Mouse (Mus musculus) forebrain, embryonic 10.5 days (tissue): ENCODE measurements around the gene Dpp6. TPM values are rescaled to one million over a fixed set of nuclear protein-coding genes. Genes with fewer than 3 reads are reported as not detected.
A peak's percentile ranks its signal among the peaks of the same experiment; 100 is the strongest.

Source experiments
- DNase-seq: peaks from one replicate; pipeline ENCODE4 v3.0.0-alpha.2; 2017; ENCODE audit warnings: low spot score; ENCODE audit errors: extremely low spot score
- H3K27ac ChIP-seq: fragments of 300-500 bp; sonication (generic); 2 replicates; pipeline ENCODE4 v1.5.1; 2016; ENCODE audit warnings: mild to moderate bottlenecking
- H3K27me3 ChIP-seq: fragments of 300-500 bp; sonication (generic); 2 replicates; pipeline ENCODE4 v1.6.1; 2016; ENCODE audit warnings: mild to moderate bottlenecking; ENCODE audit not compliant: poor library complexity, severe bottlenecking
- H3K36me3 ChIP-seq: fragments of 300-500 bp; sonication (generic); replicated peaks from 2 replicates; pipeline ENCODE4 v1.6.1; 2016; ENCODE audit warnings: mild to moderate bottlenecking, moderate library complexity
- H3K4me1 ChIP-seq: fragments of 300-500 bp; sonication (generic); 2 replicates; pipeline ENCODE4 v1.6.1; 2016
- H3K4me3 ChIP-seq: fragments of 300-500 bp; sonication (generic); 2 replicates; pipeline ENCODE4 v1.5.1; 2016; ENCODE audit warnings: mild to moderate bottlenecking, moderate library complexity
- H3K9me3 ChIP-seq: fragments of 300-500 bp; sonication (generic); 2 replicates; pipeline ENCODE4 v1.6.1; 2016; ENCODE audit warnings: mild to moderate bottlenecking, moderate library complexity
- WGBS: fragments of 180-500 bp; shearing (Covaris S2); methylation state at CpG from one replicate; pipeline ENCODE4 v1.1.7; 2016; 5-methylcytosine and 5-hydroxymethylcytosine counted together
- polyA plus RNA-seq: library from polyadenylated mRNA; unstranded; fragments of >200 nt; fragmentation: Nextera tagmentation; extraction: Ambion mirVana; gene quantifications from 2 replicates; pipeline ENCODE4 v1.2.1, GENCODE M21; 2016

The Dpp6 gene
- 2.3 and 2.9 TPM in 2 replicates for polyA plus RNA-seq

GRCm38 (mm10) chr5:26816975-26817941 lies at the start of gene Dpp6:
Gene Dpp6, plus strand, starts transcription at chr5:26817203.
- H3K4me1 ChIP-seq = peaks cover 11% of the 10 kb centered on the region
- peak; percentile 23 for DNase-seq
- peak within 1 kb of the TSS; percentile 50 for H3K4me3 ChIP-seq
- no peaks in the 10 kb centered on the region for H3K9me3 ChIP-seq
- no peak within 1 kb of the TSS for H3K27ac ChIP-seq
- H3K27me3 ChIP-seq = peaks cover 32% of the 10 kb centered on the region
- no peaks in the 10 kb centered on the region for H3K36me3 ChIP-seq
- 3% methylated on average over 48 of the region's 48 CpGs for WGBS

- 85% methylated on average over 3 of the region's 3 CpGs for WGBS
- H3K36me3 ChIP-seq = no peaks in the 10 kb centered on the region
- no peak overlapping the region for H3K27ac ChIP-seq
- no peaks in the 10 kb centered on the region for H3K4me1 ChIP-seq
- H3K4me3 ChIP-seq = no peak overlapping the region
- no peak for DNase-seq
- no peaks in the 10 kb centered on the region for H3K27me3 ChIP-seq
- H3K9me3 ChIP-seq = no peaks in the 10 kb centered on the region
Measured at GRCm38 (mm10) chr5:26783955-26784354, 33.0 kb upstream of the Dpp6 start.

- Histone ChIP-seq H3K9me3 (no peaks in the 10 kb centered on the region), H3K4me3 (no peak overlapping the region), H3K27ac (no peak overlapping the region), H3K36me3 (no peaks in the 10 kb centered on the region), H3K27me3 (no peaks in the 10 kb centered on the region), H3K4me1 (no peaks in the 10 kb centered on the region)
- 96% methylated on average over 2 of the region's 2 CpGs for WGBS
- no peak for DNase-seq
Measured at GRCm38 (mm10) chr5:26795524-26795923, 21.5 kb upstream of the Dpp6 start.

GRCm38 (mm10) chr5:26835972-26836371 lies 19.0 kb downstream of the Dpp6 start:
- H3K4me3 ChIP-seq = no peak overlapping the region
- no peaks in the 10 kb centered on the region for H3K27me3 ChIP-seq
- no peaks in the 10 kb centered on the region for H3K36me3 ChIP-seq
- 96% methylated on average over 1 of the region's 1 CpGs for WGBS
- H3K4me1 ChIP-seq = peaks cover under 1% of the 10 kb centered on the region; the same call in 1 of the 2 replicates
- H3K9me3 ChIP-seq = no peaks in the 10 kb centered on the region
- H3K27ac ChIP-seq = no peak overlapping the region
- DNase-seq = no peak

- Histone ChIP-seq H3K27me3 (no peaks in the 10 kb centered on the region), H3K36me3 (no peaks in the 10 kb centered on the region), H3K4me1 (peaks cover 3% of the 10 kb centered on the region; the same call in 1 of the 2 replicates), H3K27ac (no peak overlapping the region), H3K9me3 (no peaks in the 10 kb centered on the region), H3K4me3 (no peak overlapping the region)
- 32% methylated on average over 4 of the region's 4 CpGs for WGBS
- no peak for DNase-seq
Measured at GRCm38 (mm10) chr5:26841151-26841550, 24.1 kb downstream of the Dpp6 start.

- no peak for DNase-seq
Measured at GRCm38 (mm10) chr5:26854746-26855145, 37.7 kb downstream of the Dpp6 start.

GRCm38 (mm10) chr5:26875449-26875848 lies 58.4 kb downstream of the Dpp6 start:
- H3K4me3 ChIP-seq = no peak overlapping the region
- H3K27me3 ChIP-seq = no peaks in the 10 kb centered on the region
- DNase-seq = no peak
- no peaks in the 10 kb centered on the region for H3K36me3 ChIP-seq
- H3K4me1 ChIP-seq = no peaks in the 10 kb centered on the region
- no peak overlapping the region for H3K27ac ChIP-seq
- H3K9me3 ChIP-seq = no peaks in the 10 kb centered on the region

More at GRCm38 (mm10) chr5:26854746-26855145, 37.7 kb downstream of the Dpp6 start:
- 69% methylated on average over 4 of the region's 4 CpGs for WGBS
- H3K27ac ChIP-seq = no peak overlapping the region
- no peaks in the 10 kb centered on the region for H3K27me3 ChIP-seq
- no peaks in the 10 kb centered on the region for H3K36me3 ChIP-seq
- H3K4me3 ChIP-seq = no peak overlapping the region
- H3K4me1 ChIP-seq = no peaks in the 10 kb centered on the region
- H3K9me3 ChIP-seq = no peaks in the 10 kb centered on the region

- Histone ChIP-seq H3K9me3 (no peaks in the 10 kb centered on the region), H3K27ac (no peak overlapping the region), H3K4me3 (no peak overlapping the region), H3K36me3 (no peaks in the 10 kb centered on the region), H3K4me1 (no peaks in the 10 kb centered on the region; the same call in 1 of the 2 replicates), H3K27me3 (no peaks in the 10 kb centered on the region)
- WGBS = 83% methylated on average over 1 of the region's 1 CpGs
- DNase-seq = no peak
Measured at GRCm38 (mm10) chr5:26887496-26887895, 70.5 kb downstream of the Dpp6 start.

GRCm38 (mm10) chr5:26888080-26888479 lies 71.1 kb downstream of the Dpp6 start:
- no peak for DNase-seq
- 87% methylated on average over 4 of the region's 4 CpGs for WGBS

GRCm38 (mm10) chr5:26894346-26894745 lies 77.3 kb downstream of the Dpp6 start:
- 15% methylated on average over 3 of the region's 3 CpGs for WGBS
- no peaks in the 10 kb centered on the region for H3K36me3 ChIP-seq
- DNase-seq = no peak

More at GRCm38 (mm10) chr5:26888080-26888479, 71.1 kb downstream of the Dpp6 start:
- Histone ChIP-seq H3K9me3 (no peaks in the 10 kb centered on the region), H3K4me1 (no peaks in the 10 kb centered on the region; the same call in 1 of the 2 replicates), H3K27me3 (no peaks in the 10 kb centered on the region), H3K4me3 (no peak overlapping the region), H3K36me3 (no peaks in the 10 kb centered on the region), H3K27ac (no peak overlapping the region)

GRCm38 (mm10) chr5:26903786-26904185 lies 86.8 kb downstream of the Dpp6 start:
- peak; percentile 47 for DNase-seq
- Histone ChIP-seq H3K27me3 (peaks cover 10% of the 10 kb centered on the region), H3K4me1 (peaks cover 18% of the 10 kb centered on the region), H3K27ac (peak overlapping the region; percentile 81), H3K9me3 (no peaks in the 10 kb centered on the region), H3K36me3 (no peaks in the 10 kb centered on the region), H3K4me3 (peak overlapping the region; percentile 51)
- WGBS = 3% methylated on average over 9 of the region's 9 CpGs

More at GRCm38 (mm10) chr5:26894346-26894745, 77.3 kb downstream of the Dpp6 start:
- H3K27ac ChIP-seq = no peak overlapping the region
- H3K9me3 ChIP-seq = no peaks in the 10 kb centered on the region
- H3K4me1 ChIP-seq = no peaks in the 10 kb centered on the region
- no peaks in the 10 kb centered on the region for H3K27me3 ChIP-seq
- no peak overlapping the region for H3K4me3 ChIP-seq

GRCm38 (mm10) chr5:26904324-26905041 lies 87.5 kb downstream of the Dpp6 start:
- DNase-seq = peak; percentile 52
- Histone ChIP-seq H3K4me1 (peaks cover 18% of the 10 kb centered on the region), H3K27ac (peak overlapping the region; percentile 81), H3K36me3 (no peaks in the 10 kb centered on the region), H3K9me3 (no peaks in the 10 kb centered on the region), H3K27me3 (peaks cover 10% of the 10 kb centered on the region), H3K4me3 (peak overlapping the region; percentile 51)
- under 1% methylated on average over 32 of the region's 32 CpGs for WGBS
